Mouse (Mus musculus) kidney, adult 11 months (tissue): ENCODE data around the gene 2310039H08Rik.
"Not testable (repeated sequence)": the region's sequence is repeated elsewhere in the genome, so short reads cannot be mapped to it uniquely, and the experiment has no call there.

Experiments used
- DNase-seq: peaks from one replicate; pipeline ENCODE4 v3.0.0; 2022

Gene 2310039H08Rik

DNA sequence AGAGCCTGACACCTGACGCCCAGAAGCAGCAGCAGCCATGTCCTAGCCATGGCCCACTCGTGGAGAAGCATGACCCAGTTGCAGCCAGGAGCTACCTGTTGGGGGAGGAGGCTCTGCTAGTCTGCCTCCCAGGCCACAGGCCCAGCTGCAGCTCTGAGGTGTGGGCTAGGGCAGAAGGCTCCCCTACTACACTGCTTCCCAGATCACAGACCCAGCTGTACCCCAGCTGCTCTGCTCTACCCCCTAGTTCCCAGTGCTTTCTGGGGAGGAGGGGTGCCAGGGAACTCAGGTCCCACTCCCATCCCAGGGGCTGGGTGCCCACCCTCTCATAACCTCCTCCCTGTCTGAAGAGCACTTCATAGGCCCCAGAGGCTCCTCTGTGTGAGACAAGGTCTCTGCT, 8.9 kb upstream of the 2310039H08Rik start, which contains the start of gene Ptcra:
Gene Ptcra (minus strand): TSS at position 169 of the 400 bp plus-strand sequence.
- DNase-seq = no peak

DNA sequence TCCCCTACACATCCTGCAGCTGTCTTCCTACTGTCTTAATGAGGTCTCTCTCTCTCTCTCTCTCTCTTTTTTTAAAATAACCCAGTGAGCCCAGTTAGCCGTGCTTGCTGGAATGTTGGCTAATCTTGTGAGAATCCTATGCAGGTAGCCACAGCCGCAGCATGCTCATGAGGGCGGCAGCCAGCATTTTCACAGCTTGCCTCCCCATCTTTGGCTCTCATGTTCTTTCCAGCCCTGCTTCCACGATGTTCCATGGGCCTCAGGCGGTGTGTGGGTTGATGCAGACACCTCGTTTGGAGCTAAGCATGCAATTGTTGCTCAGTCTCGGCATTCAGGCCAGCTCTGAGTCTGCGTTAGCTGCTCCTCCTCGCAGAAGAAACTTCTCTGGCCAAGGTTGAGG, 7.5 kb upstream of the 2310039H08Rik start:
- DNase-seq = not testable (repeated sequence)

DNA sequence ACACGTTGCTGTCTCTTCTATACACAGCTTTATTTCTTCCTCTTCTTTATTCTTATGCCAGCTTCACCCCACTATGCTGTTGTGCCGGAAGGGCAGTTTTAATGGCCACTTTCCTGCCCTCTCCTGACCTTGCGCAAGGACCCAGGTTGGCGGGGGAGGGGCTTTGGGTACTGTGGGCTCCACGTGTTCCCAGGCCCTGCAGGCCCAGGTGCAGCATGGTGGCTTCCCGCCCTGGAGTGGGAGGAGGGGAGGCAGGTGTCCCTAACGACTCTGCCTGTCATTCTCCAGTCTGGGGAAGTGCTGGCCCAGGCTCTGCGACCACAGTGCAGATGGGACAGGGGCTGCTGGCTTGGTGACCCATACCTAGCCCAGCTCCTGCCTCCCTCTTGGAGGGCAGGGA, 4.6 kb upstream of the 2310039H08Rik start:
- DNase-seq = peak; percentile 54

DNA sequence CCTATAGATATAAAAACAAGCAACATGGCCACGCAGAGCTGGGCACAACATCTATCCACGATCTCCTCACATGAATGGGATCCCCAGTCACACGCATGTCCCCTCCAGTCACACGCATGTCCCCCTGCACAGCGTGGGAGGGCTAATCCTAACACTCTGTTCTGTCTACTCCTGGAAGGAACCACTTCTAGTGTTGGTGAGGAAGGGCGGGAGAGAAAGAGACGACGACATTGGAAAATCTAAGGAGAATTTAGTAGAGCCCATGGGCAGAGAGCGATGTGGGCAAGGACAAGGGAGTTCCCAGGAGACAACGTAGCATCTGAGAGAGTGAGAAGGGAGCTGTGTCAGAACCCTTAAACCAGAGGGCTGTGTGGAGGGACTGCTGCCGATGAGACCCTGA, 1.9 kb upstream of the 2310039H08Rik start:
- no peak for DNase-seq

DNA sequence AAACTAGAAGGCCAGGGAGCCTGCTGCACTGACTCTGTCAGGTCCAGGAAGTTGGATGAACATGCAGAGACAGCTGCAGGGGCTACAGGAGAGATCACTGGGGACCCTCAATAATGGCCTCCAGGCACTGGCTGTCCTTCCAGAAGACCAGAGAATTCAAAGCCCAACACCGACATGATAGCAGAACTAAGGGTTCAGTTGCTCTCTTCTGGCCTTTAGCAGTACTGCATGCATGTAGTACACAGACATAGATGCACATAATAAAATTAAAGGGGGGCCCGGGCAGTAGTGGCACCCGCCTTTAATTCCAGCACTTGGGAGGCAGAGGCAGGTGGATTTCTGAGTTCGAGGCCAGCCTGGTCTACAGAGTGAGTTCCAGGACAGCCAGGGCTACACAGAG, 1.4 kb upstream of the 2310039H08Rik start:
- no peak for DNase-seq

DNA sequence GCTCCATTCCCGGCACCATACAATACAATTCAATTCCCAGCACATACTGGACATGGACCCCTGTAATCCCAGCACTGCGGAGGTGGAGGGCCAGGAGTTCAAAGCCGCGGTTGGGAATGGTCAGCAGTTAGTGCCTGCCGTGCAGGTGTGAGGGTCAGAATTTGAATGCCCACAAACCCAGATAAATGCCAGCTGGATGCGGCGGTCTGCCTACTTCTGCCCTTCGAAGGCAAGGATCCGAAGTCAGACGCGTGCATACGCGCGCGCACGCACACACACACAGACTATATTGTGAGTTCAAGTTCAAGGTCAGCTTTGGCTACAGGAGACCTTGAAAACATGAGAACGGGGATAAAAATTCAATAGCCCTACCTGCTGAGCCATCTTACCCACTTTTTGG, 819 bp upstream of the 2310039H08Rik start:
- DNase-seq = no peak

DNA sequence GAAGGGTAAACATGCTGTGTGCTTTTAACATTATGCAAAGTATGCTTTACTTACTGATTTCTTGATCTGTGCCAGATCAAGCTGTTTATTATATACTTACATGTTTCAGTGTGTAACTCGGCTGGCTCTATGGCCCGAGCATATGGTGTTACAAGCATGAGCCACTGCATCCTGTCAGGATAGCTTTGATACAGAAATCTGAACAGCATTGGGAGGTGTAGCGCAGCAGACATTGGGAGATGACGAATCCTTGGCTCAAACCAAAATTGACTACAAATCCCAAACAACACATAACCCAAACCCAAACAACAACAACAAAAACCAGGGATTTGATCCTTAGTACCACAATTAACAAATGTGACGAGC, 414 bp upstream of the 2310039H08Rik start:
- DNase-seq = no peak

DNA sequence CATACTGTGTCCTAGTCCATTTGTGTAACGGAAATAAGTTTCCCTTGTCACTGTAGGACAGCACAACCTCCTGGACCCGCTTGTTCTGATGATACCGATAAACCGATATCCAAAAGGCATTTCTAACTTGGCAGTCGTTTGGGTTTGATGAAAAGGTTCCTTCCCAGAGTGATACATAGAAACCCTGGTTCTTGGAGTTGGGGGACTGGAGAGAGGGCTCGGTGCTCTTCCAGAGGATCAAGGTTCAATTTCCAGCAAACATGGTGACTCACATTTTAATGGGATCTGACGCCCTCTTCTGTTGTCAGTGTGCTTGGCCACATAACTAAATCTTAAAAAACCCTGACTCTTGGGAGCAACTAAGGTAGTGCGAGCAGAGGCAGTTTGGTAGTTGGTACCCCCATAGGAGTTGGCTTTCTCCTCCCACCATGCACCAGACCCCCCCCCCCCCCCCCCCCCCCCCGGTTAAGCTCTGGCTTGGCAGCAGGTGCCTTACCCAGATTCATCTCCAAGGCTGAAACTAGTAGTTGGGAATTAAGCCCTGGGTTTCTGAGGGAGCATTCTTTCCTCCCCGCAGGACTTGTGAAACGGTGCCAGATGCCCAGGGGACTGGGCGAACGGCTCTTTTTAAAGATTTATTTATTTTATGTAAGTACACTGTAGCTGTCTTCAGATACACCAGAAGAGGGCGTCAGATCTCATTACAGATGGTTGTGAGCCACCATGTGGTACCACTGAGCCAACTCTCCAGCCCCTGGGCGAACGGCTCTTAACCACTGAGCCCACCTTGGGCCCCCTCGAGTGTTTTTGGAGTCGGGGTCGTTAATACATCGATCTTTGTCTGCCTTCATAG, 1.1 kb downstream of the 2310039H08Rik start:
- no peak for DNase-seq

DNA sequence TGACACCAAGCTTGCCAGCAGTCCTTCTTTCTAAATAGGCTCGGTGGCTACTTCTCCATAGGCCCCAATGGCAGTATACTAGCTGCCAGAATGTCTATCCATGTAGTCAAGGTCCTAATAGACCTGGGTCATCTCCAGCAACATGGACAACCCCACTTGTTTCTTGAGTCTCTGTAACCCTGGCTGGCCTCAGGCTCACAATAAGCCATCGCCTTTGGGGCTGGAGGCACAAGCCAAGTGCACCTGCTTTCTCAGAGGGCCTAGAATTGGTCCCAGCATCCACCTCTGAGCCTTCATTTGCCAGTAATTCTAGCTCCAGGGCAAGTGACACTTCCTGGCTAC, 1.7 kb downstream of the 2310039H08Rik start:
- no peak for DNase-seq

DNA sequence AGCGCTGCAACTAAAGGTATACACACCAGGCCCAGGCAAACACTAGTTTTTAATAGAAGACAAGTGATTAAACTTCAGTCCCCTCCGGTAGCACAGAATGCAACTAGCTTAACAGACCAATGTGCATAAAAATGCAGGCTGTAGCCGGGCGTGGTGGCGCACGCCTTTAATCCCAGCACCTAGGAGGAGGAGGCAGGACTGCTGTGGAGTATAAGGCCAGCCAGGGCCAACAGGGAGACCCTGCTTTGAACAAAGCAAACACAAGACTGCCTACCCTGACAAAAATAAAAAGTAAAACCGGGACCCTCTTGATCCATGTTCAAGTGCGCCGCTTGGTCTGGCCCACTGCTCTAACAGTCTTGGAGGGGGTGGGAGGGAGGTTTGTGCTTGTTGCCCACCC, 2.6 kb downstream of the 2310039H08Rik start:
- no peak for DNase-seq

DNA sequence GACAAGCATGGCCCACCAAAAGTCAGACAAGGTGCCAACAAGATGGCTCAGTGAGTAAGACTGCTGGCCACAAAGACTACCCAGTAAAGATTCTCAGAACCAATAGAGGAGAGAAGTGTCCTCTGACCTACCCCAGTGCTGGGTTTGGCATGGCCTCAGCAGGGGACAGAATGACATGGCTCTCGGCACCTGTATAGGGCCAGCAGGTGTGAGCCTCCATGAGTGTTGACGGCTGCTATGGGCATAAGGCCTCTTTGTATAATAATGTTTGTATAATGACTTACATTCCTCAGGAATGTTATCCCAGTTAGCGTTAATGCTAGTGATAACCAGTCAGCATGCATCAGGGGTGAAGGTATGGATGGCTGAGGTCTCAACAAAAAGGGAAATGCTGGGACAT, 3.7 kb downstream of the 2310039H08Rik start:
- DNase-seq = no peak

DNA sequence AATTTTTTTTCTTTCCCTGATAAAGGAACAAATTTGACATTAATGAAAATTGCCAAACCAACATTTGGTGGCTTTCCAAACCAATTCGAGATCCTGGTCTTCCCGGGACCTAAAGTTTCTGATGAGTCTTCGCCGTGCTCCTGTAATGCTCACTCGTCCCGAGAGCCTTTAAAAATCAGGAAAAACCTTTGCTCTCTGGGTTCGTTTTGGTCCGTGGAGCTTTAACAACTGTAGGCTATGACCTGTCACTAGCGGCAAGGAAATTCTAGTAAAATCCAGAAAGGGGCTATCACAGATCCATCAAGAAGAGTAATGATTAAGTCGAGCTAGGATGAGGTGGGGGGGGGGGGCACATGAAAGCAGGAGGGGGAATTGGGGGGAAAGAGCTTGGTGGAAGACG, 9.4 kb downstream of the 2310039H08Rik start:
- no peak for DNase-seq

DNA sequence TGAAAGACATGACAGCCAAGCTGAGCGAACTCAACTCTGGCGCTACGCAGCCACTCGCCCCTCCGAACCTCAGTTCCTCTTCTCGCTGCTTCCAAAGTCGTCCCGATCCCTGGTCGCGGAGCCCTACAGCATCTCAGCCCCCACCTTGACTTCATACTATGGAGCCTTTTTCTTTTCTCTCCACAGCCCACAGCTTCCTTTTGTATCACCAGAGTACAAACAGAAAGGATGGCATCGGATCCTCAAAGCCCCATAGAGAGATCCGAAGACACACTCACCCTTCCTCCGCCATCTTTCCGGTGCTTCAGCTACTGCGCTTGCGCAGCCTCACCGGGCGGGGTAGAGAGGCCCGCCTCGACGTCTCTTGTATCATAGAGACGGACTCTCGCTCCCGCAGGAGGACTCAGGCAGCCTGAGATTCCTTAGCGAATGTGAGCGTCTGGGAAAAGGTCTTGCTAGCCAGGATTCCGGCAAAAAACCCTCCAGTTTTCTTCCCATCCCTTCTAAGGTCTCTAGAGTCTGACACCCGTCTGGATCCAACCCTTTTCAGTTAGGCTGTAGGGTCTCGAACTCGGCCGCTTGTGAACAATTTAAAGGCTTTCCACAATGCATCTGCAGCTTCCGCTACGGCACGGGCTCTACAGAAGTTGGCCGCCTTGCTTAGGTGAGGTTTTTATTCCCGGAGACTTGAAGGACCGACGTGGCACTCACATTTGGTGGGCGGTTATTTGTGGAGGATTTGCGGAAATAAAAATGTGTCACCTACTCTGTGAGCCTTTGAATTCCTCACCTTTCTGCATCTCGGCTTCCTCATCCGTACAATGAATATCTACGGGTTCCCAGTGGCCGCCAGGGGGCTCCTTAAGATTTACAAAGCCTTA, 10.1 kb downstream of the 2310039H08Rik start, which contains the start of gene Rpl7l1:
Gene Rpl7l1 (minus strand): TSS at position 332 of the 881 bp plus-strand sequence.
- peak; percentile 89 for DNase-seq

DNA sequence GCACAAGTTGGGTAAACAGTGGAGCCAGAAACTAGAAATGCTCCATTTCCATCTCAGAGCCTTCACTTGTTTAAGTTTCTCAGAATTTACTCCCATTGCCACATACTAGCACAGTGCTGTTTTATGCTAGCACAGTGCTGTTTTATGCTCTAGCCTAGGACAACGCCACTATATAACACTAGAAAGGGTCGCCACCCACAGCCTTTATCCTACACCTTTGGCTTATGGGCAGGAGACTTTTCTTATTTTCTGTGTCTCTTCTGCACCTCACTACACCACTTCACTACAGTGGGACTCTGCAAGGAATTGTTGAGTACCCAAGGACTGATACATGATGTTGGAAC, 10.8 kb downstream of the 2310039H08Rik start:
- DNase-seq = no peak

DNA sequence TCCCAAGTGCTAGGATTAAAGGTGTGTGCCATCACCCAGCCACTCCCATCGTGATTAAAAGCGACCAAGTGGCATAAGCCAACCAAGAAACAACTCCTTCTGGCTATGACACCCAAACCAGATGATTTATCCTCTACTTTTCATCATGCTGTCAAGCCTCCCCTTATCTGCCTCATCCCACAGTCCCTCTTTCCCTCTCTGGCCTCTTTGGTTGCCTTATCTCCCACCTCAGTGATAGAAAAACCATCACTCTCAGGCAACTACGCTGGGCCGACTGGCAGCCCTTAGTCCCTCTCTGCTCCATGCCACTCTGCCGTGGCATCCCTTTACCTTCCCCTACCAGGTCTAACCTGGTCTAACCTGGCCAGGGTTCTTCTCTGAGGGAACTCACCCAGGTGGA, 14.5 kb downstream of the 2310039H08Rik start:
- no peak for DNase-seq

DNA sequence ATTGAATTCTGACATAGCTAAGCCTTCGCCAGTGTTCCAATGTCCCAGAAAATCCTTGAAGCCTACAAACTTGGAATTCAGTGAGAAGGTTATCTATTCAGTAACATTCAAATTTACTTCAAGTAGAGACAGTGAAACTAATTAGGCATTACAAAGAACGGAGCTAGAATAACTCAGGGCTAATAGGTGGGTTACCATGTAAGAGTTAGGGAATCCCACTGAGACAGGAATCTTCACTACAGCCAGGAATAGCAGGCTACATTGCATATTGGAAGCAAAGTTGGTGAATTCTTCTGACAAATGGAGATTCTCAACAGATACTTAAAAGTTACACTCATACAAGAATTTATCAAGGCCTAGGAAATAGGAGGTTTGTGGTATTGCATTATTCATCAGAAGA, 15.5 kb downstream of the 2310039H08Rik start:
- not testable (repeated sequence) for DNase-seq

DNA sequence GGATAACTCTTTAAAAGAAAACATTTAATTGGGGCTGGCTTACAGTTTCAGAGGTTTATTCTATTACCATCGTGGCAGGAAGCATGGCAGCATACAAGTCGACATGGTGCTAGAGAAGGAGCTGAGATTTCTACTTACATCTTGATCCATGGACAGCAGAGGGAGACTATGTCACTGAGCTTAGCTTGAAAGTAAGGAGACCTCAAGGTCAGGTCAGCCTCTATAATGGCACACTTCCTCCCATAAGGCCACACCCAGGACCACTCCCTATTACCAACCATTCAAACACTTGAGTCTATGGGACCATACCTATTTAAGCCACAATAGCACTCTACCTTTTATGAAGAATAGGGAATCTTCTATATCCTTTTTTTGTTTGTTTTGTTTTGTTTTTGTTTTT, 20.5 kb downstream of the 2310039H08Rik start:
- DNase-seq = no peak

DNA sequence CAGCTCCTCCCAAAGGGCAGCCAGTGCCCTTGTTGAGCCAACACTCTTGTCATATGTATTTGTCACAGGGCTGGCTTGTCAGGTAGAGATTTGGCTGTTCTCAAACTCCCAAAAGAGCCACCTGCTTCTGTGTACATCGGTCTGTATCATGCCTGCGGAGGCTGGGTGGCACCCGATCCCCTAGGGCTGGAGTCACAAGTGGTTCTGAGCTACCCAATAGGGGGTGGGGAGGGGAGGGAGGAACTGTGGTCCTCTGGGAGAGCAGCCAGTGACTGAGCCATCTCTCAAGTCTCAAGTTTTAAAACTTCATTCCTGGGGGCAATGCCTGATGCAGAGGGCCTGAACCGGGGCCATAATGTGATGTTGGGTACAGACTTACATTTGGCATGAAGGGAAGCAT, 24.3 kb downstream of the 2310039H08Rik start:
- no peak for DNase-seq

DNA sequence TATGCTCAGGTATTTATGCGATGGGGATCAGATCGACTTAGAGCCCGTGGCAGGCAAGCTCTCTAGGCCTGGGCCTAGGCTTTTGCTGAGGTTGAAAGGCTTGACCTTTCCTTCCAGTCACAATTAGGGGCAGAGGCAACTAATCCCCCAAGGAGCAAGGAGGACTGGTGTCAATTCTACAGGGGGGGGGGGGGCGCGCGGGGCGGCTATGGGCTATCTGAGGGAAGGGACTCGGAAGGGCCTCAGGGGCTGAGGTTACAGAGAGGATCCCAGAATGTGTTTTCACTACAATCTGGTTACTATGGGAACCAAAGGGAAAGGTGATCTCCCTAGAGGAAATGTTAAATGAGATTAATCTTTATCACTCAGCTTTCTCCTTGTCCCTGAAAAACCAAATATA, 25.0 kb downstream of the 2310039H08Rik start:
- DNase-seq = no peak

DNA sequence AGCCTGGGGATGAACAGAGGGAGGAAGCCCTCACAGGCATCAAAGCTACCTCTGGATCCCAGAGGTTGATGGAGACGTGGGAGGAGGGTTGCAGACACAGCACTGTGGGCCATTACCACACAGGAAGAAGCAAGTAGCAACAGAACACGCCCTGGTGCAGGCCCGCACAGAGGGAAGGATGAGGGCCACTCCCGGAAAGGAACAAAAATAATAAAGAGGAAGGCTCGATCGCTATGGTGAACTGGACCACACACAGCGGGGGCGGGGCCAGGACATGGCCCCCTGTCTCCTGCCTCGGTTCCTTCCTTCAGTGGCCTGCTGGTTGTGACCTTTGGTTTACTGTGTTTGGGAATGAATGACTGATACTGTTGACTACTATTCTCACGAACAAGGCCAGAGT, 27.2 kb downstream of the 2310039H08Rik start:
- DNase-seq = no peak

DNA sequence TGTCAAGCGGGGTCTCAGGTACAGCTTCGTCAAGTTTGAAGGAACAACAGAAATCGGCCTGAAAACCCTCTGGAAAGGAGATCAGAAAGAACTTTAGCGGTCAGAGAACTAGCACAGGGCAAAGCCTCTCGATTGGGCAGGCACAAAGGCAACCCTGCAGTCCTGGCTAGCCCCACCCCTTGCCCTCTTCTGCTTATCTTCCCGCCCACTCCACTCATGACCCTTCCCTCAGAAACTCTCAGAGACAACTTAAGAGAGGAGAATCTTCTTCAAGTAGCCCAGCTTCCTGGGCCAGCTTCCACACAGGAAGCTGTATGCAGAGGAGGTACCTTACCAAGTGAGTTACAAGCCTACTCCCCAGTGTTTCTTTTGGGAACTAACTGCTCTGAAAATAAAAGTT, 29.3 kb downstream of the 2310039H08Rik start:
- no peak for DNase-seq

DNA sequence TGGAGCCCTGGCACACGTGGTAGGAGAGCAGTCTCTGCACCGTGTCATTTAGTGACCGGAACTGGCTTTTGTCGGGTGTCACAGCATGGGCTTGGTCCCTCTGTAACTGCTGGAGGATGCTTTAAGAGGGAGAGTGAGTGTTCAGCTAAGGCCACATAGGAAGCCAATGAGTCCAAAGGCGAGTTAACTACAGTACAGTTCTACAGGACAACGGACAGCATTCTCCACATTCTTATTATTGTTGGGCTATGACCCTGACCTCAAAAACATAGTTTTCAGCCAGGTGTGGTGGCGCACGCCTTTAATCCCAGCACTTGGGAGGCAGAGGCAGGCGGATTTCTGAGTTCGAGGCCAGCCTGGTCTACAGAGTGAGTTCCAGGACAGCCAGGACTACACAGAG, 35.9 kb downstream of the 2310039H08Rik start:
- no peak for DNase-seq

DNA sequence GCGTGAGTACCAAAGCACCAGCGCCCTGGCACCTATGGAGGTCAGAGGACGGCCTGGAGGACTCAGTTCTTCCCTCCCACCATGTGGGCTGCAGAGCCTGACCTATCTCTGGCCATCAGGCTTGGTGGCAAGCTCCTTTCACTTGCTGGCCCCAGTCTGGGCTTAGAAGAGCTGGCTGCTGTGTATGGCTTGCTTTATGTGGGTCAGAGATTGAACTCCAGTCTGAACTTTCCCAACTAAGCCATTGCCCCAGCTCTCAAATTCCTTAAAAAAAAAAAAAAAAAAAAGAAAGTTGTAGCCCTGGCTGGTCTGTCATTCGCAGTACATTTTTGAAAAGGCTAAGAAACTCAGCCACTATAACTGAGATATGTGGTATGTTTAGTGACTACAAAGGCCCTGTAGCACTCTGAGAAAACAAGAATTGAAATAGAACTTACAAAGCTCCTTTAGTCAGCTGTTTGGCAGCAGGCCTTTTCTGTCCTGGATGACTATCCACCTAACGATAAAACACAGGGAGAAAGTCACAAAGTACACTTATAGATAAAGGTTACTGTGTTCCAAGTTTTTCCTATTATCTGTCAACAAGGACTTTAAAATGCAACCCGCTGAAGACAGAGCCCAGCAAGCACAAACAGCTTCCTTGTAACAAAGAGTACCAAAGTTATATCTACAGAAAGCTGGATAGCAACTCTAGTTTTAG, 36.8 kb downstream of the 2310039H08Rik start:
- no peak for DNase-seq

DNA sequence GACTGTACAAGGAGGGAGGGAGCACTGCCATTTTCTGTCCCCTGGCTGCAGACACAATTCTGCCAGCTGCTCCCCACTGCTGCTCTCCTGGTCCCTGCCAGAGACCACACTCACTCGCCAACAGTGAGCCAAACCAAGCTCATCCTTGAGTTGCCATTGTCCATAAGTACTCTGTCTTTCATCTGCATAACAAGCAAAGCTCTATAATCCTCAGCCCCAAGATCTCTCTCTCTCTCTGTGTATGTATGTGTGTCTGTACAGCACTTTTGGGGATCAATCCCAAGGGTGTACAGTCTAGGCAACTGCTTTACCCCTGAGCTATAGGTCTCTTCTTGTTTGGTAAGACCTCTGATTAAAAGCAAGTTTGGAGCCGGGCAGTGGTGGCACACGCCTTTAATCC, 38.2 kb downstream of the 2310039H08Rik start:
- no peak for DNase-seq
